Mouse (Mus musculus): ENCODE results near the gene Aamp. TPM values are rescaled to one million over a fixed set of nuclear protein-coding genes. Genes with fewer than 3 reads are reported as not detected.

Aamp gene
- polyA plus RNA-seq (2012; ENCODE audit: low replicate concordance) = 193 and 275 TPM in 2 replicates

GRCm38 (mm10) chr1:74284543-74285160, at the start of gene Aamp, which contains the start of gene Pnkd:
Gene Aamp (minus strand): TSS chr1:74284738.
Gene Pnkd (plus strand): TSS chr1:74284930.

GRCm38 (mm10) chr1:74305522-74305921, 21.0 kb upstream of the Aamp start, which contains the start of gene Tmbim1:
Gene Tmbim1 (minus strand): TSS chr1:74305622.

GRCm38 (mm10) chr1:74278538-74278937, 6.0 kb downstream of the Aamp start, which contains the start of gene Gpbar1:
Gene Gpbar1 (plus strand): TSS chr1:74278550.

GRCm38 (mm10) chr1:74235938-74236589, 48.5 kb downstream of the Aamp start, which contains the start of gene Arpc2:
Gene Arpc2 (plus strand): TSS chr1:74236084.

Other genes with a start within 250 kb of the Aamp start
- 38.2 and 54.2 TPM in 2 replicates for gene Tns1, start 160.3 kb downstream of the Aamp start, polyA plus RNA-seq (2012; ENCODE audit: low replicate concordance)
- gene Rufy4, start 159.2 kb downstream of the Aamp start, polyA plus RNA-seq (2012; ENCODE audit: low replicate concordance) = 0.43 and 0.79 TPM in 2 replicates
- 7.7 and 9.4 TPM in 2 replicates for gene Cxcr2, start 130.7 kb downstream of the Aamp start, polyA plus RNA-seq (2012; ENCODE audit: low replicate concordance)
- not detected in 2 replicates for gene Cxcr1, start 90.1 kb downstream of the Aamp start, polyA plus RNA-seq (2012; ENCODE audit: low replicate concordance)
- gene Arpc2, start 48.7 kb downstream of the Aamp start, polyA plus RNA-seq (2012; ENCODE audit: low replicate concordance) = 565 and 1,536 TPM in 2 replicates
- 0.26 TPM in 1 of 2 replicates, not detected in the other for gene Gpbar1, start 6.2 kb downstream of the Aamp start, polyA plus RNA-seq (2012; ENCODE audit: low replicate concordance)
- gene Pnkd, start 192 bp upstream of the Aamp start, polyA plus RNA-seq (2012; ENCODE audit: low replicate concordance) = 82.5 and 148 TPM in 2 replicates
- 74.4 and 110 TPM in 2 replicates for gene Tmbim1, start 20.9 kb upstream of the Aamp start, polyA plus RNA-seq (2012; ENCODE audit: low replicate concordance)
- 0.21 TPM in 1 of 2 replicates, not detected in the other for gene Catip, start 77.4 kb upstream of the Aamp start, polyA plus RNA-seq (2012; ENCODE audit: low replicate concordance)
- gene Slc11a1, start 90.5 kb upstream of the Aamp start, polyA plus RNA-seq (2012; ENCODE audit: low replicate concordance) = 164 and 251 TPM in 2 replicates
- 329 and 559 TPM in 2 replicates for gene Ctdsp1, start 106.8 kb upstream of the Aamp start, polyA plus RNA-seq (2012; ENCODE audit: low replicate concordance)
- not detected in 2 replicates for gene Vil1, start 124.6 kb upstream of the Aamp start, polyA plus RNA-seq (2012; ENCODE audit: low replicate concordance)
- 6.1 and 9.1 TPM in 2 replicates for gene Cnot9, start 221.3 kb upstream of the Aamp start, polyA plus RNA-seq (2012; ENCODE audit: low replicate concordance)